Mouse (Mus musculus): ENCODE data around the gene Rbm39. TPM values are rescaled to one million over a fixed set of nuclear protein-coding genes. Genes with fewer than 3 reads are reported as not detected.

The Rbm39 gene
- total RNA-seq (2021) = 100 to 1,000 TPM; 346 to 390 TPM
- long read RNA-seq, experiment 1, transcript Rbm39-203 (17 exons, 2,810 nt) = major isoform, 71 of 188 reads
- long read RNA-seq, experiment 1, transcript Rbm39-201 (17 exons, 2,711 nt) = minor isoform, 51 of 188 reads
- long read RNA-seq, experiment 1, partial matches to known transcripts = 23 of 188 reads
- long read RNA-seq, experiment 1, other reads (novel, unspliced or antisense) = 38 of 188 reads
- long read RNA-seq, experiment 2, transcript Rbm39-201 (17 exons, 2,711 nt) = minor isoform, 59 of 273 reads
- long read RNA-seq, experiment 2, transcript Rbm39-203 (17 exons, 2,810 nt) = major isoform, 91 of 273 reads
- long read RNA-seq, experiment 2, partial matches to known transcripts = 19 of 273 reads
- long read RNA-seq, experiment 2, other reads (novel, unspliced or antisense) = 93 of 273 reads

DNA sequence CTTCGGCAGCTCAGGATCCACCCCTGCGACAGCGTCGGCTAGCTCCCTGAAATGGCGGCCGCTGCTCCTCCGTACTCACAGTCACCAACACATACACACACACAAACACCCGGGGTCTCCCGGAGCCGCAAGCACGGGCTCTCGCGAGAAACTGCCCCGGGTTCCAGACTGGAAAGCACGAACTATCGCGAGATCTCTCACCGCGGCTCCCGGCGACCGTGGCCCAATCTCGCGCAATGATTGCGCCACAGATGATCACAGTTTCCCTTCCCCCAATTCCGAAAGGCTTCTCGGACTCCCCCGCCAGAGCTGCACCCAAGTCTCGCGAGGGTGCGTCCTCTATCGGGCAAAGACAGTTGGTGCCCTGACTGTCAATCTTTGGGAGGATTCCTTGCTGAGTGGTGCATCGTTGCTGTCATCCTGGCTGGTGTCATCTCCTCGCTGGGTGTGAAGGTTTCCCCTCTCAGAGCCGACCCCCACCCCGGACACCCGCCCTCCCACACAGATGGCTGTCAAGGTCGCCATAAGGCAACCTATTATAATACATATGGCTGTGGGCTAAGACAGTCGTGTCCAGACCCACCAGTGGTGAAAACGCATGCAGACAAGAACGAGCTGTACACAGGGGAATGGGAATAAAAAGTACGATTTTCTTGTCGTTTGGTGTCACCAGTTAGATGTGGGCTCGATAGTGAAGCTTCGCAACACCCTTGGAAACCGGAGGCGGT, at the start of gene Rbm39:
Rbm39 (minus strand) TSS at position 145 of the 728 bp plus-strand sequence.
- DNase-seq (ENCODE audit: low spot score in 2 of 2) = peak; percentile 100
- Histone ChIP-seq H3K4me3 (peak within 1 kb of the TSS; percentile 90), H3K27ac (peak within 1 kb of the TSS; percentile 100)
- TF ChIP-seq CTCF (conservative IDR thresholded peaks at IDR 0.05) = peak; percentile 79

DNA sequence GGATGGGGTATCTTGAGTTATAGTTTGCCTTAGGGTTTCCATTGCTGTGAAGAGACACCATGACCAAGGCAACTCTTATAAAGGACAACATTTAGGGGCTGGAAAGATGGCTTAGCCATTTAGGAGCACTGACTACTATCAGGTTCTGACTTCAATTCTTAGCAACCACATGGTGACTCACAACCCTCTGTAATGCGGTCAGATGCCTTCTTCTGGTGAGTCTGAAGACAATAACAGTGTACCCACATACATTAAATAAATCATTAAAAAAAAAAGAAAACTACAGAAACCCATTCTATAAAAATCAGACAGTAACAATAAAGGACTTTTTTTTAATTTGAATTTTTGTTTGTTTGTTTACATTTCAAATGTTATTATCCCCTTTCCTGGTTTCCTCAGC, 49.1 kb upstream of the Rbm39 start:
- TF ChIP-seq CTCF (conservative IDR thresholded peaks at IDR 0.05) = no peak
- Histone ChIP-seq H3K4me3 (no peak overlapping the region), H3K27ac (no peak overlapping the region)
- DNase-seq (ENCODE audit: low spot score in 2 of 2) = no peak

DNA sequence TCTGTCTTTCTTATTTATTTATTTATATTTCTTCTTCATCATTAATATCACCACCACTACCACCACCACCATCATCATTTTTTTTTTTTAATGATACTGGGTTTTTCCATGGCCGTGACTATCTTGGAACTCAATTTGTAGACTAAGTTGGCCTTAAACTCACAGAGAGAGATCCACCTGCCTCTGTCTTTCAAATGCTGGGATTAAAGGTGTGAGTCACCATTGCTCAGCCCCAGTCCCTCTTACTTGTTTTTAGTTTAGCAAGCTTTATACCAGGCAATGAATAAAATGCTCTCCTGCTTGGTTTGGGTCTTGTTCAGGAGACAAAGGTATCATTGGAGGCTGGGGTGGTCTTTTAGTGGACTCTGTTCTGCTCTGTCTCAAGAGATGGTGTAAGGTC, 47.7 kb upstream of the Rbm39 start:
- no peak for TF ChIP-seq CTCF (conservative IDR thresholded peaks at IDR 0.05)
- Histone ChIP-seq H3K27ac (no peak overlapping the region), H3K4me3 (no peak overlapping the region)
- no peak for DNase-seq (ENCODE audit: low spot score in 2 of 2)

DNA sequence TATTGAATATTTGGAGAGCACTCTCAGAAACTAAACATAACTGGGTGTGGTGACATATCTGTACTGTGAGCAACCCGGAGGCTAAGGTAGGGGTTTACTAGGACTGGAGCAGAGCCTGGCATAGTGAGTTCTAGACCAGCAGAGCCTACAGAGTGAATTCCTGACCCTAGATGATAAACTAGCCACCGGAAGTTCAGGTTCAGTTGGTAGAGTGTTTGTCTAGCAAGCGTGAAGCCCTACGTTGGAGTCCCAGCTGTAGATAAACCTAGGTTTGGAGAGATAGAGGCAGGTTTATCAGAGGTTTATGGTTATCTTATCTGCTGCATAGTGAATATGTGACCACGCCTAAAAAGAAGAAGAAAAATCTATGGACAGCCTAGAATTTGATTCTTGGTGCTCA, 44.0 kb upstream of the Rbm39 start:
- no peak for TF ChIP-seq CTCF (conservative IDR thresholded peaks at IDR 0.05)
- no peak for DNase-seq (ENCODE audit: low spot score in 2 of 2)
- Histone ChIP-seq H3K4me3 (no peak overlapping the region), H3K27ac (peak overlapping the region; percentile 79)

DNA sequence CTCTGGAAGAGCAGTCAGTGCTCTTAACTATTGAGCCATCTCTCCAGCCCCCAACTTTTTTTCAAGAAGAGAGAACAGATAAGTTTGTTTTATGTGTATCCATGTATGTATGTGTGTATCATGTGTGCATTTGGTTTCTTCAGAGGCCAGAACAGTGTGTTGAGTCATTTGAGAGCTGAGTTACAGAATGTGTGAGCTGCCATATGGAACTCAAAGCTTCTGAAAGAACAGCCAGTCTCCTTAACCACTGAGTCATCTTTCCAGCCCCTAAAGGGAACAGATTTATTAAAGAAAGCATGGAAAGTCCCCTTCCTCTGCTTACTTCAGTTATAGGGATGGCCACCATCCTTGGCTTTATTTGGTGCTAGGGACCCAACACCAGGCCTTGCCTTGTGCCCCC, 42.1 kb upstream of the Rbm39 start:
- no peak for TF ChIP-seq CTCF (conservative IDR thresholded peaks at IDR 0.05)
- Histone ChIP-seq H3K4me3 (no peak overlapping the region), H3K27ac (peak overlapping the region; percentile 75)
- DNase-seq (ENCODE audit: low spot score in 2 of 2) = no peak

DNA sequence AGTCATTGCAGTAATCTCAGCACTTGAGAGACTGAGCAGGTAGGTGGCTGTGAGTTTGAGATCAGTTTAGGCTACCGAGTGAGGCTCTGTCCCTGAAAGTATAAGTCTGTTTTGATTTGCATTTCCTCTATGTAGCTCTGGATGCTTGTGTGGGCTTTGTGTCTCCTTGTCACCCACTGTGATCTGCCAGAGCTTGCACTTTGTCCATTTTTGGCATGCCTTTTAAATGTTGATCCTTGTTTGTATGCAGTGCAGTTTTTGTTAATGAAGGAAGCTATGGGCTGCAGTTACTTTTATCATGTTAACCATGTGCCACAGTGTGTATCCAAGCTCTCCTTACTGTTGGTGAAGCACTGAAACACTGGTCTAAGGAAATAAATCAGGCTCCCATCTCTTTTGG, 37.7 kb upstream of the Rbm39 start:
- TF ChIP-seq CTCF (conservative IDR thresholded peaks at IDR 0.05) = no peak
- Histone ChIP-seq H3K4me3 (no peak overlapping the region), H3K27ac (peak overlapping the region; percentile 7; the same call in 1 of the 2 replicates)
- no peak for DNase-seq (ENCODE audit: low spot score in 2 of 2)

DNA sequence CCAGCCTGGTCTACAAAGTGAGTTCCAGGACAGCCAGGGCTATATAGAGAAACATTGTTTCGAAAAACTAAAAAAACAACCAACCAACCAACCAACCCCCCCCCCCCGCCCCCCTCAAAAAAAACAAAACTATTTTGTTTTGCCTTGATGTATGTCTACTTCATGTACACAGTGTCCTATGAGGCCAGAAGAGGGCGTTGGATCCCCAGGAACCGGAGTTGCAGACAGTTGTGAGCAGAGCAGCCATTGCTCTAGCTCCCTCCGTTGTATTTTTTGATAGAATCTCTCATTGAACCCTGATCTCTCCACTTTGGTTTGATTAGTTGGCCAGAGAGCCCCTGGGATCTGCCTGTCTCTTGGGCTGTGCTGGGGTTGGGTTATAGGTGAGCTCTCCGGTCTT, 23.9 kb upstream of the Rbm39 start:
- peak; percentile 41 for TF ChIP-seq CTCF (conservative IDR thresholded peaks at IDR 0.05)
- Histone ChIP-seq H3K27ac (no peak overlapping the region), H3K4me3 (no peak overlapping the region)
- DNase-seq (ENCODE audit: low spot score in 2 of 2) = no peak

DNA sequence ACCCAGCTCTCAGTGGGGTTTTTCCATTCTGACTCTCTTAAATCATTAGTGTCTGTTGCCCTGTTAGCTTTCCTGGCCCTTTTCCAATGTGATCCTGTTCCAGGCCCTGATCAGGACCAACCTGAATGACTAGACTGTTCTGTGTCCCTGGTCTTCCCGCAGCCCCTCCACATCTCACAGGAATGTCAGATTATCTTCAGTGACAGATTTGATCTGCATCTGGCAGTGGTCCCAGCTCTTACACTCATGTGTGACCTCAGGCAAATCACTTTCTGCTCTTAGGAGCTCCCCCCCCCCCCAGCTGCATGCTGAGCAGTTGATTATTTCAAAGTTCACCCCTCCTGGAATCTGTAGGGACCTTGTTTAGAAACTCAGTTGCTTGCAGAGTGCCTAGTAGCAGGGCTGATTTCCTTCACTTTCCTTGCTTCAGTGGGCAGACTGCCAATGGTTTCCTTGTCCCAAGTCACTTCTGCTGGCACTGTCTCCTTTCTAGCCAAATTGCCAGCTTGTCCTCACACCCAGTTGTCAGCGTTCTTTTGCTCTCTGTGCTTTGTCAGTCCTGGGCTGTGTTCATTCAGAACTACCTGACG, 22.9 kb upstream of the Rbm39 start:
- no peak overlapping the region for H3K4me3 ChIP-seq
- peak; percentile 39 to 55 for DNase-seq (ENCODE audit: low spot score in 2 of 2)
- TF ChIP-seq CTCF (conservative IDR thresholded peaks at IDR 0.05) = no peak
- H3K27ac ChIP-seq = peak overlapping the region; percentile 67

DNA sequence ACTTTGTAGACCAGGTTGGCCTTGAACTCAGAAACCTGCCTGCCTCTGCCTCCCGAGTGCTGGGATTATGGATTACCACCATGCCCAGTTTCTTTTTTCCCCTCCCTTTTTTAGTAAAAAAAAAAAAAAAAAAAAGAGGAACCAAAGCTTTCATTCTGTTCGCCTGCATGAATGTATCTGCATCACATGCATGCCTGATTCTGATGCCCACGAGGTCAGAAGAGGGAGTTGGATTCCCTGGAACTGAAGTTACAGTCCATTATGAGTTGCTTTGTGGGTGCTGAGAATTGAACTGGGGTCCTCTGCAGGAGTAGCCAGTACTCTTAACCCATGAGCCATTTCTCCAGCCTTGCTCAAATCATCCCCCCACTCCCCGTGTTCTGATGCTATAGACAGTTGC, 21.4 kb upstream of the Rbm39 start:
- no peak for TF ChIP-seq CTCF (conservative IDR thresholded peaks at IDR 0.05)
- Histone ChIP-seq H3K4me3 (no peak overlapping the region), H3K27ac (no peak overlapping the region)
- DNase-seq (ENCODE audit: low spot score in 2 of 2) = no peak

DNA sequence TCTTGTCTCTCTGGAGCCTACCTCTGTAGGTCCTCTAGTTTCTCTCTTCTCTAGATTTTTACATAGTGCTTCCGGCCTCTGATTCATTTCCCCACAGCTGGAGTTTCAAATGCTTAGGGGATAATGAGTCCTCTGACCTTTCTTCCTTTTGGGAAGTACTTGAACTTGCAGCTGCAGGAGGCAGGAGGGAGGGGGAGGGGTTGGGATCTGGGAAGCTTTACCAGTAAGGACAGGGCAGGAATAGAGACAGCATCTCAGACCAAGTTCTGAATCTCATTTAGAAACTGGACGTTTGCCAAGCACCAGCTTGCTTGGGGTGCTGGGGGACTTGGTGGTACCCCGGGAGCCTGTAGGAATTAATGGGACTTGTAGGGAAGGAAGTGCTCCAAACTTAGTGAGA, 19.9 kb upstream of the Rbm39 start:
- Histone ChIP-seq H3K27ac (peak overlapping the region; percentile 28), H3K4me3 (no peak overlapping the region)
- no peak for TF ChIP-seq CTCF (conservative IDR thresholded peaks at IDR 0.05)
- DNase-seq (ENCODE audit: low spot score in 2 of 2) = no peak

DNA sequence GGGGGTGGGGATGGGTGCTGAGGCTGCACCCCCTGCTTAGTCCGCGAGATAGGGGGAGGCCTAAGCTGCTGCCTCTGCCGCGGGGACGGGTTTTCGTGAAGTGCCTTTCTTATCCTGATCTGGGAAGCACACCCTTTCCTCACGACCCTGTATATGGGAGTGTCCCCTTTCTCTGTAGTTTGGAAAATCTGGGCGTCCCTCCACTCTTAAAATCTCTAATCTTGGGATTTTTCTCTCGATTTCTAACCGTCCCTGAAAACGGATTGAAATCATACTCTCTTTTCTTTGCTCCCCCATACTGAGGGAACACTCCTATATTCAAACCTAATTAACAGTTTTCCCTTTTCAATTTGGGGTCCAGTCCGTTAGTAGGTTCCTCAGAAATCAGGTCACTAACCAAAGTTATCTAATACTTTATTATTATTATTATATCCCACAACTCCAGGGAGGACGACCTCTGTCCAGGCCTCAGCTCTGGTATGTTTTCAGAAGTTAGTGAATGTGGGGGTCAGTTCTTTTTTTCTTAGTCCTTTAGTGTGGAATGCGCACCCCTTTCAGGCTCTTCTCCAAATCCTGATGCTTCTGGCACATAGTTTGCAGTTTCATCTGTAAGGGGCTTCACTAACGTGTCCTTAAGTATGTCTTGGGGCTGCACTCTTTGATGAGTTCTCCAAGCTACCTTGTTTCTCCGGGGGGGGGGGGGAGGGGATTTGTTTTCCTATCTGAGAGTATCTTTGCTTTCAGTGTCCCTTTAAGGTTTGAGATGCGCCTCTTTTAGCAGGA, 17.3 kb upstream of the Rbm39 start:
- no peak for TF ChIP-seq CTCF (conservative IDR thresholded peaks at IDR 0.05)
- Histone ChIP-seq H3K4me3 (peak overlapping the region; percentile 93), H3K27ac (peak overlapping the region; percentile 99)
- no peak for DNase-seq (ENCODE audit: low spot score in 2 of 2)

DNA sequence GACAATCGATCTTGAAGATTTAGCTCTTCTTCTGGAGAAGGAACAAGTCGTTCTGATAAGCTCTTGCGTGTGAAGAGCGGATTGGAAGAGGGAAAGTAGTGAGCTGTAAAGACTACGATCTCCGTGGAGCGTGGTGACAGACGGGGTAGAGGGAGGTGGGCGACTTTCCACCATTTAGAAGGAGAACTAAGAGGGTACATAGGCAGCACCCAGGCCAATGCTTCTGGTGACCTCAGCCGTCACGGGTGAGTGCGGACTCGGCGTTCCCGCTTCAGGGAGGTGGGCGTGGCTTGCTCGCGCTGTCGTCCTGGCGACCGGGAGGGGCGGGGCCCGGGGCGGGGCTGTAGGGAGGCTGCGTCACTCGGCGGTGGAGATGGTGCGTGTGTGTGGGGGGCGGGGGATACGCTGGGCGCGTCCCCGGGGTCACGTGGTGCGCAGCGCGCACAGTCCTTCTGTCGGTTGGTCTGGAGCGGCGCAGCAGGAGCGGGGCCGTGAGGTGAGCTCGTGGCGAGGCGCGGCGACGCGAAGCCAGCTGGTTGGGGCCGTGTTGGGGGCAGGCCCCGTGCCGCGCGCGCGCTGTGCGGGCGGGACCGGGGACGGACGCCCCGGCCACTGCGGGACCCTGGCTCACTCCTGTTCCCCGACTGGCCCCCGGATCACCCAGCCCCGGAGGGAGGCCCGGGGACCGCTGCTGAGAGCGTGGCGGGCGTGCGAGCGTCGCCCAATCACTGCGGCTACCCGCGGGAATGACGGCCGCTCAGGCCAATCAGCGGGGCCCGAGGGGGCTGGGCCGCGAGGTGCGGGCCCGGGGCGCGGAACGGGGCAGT, 16.5 kb upstream of the Rbm39 start, which contains the start of gene Phf20:
Phf20 (plus strand) TSS at position 165 of the 827 bp plus-strand sequence.
- DNase-seq (ENCODE audit: low spot score in 2 of 2) = peak; percentile 97
- no peak; the same call in none of the 2 replicates for TF ChIP-seq CTCF (conservative IDR thresholded peaks at IDR 0.05)
- peak within 1 kb of the TSS; percentile 99 for H3K27ac ChIP-seq
- peak within 1 kb of the TSS; percentile 93 for H3K4me3 ChIP-seq

Data from layer of hippocampus, adult 2 months (tissue).